Mouse (Mus musculus): ENCODE results near the gene Rpl38. TPM values are rescaled to one million over a fixed set of nuclear protein-coding genes. Genes with fewer than 3 reads are reported as not detected.

Gene Rpl38
- polyA plus RNA-seq, 1 experiment from 2014 or later: 926 TPM

DNA sequence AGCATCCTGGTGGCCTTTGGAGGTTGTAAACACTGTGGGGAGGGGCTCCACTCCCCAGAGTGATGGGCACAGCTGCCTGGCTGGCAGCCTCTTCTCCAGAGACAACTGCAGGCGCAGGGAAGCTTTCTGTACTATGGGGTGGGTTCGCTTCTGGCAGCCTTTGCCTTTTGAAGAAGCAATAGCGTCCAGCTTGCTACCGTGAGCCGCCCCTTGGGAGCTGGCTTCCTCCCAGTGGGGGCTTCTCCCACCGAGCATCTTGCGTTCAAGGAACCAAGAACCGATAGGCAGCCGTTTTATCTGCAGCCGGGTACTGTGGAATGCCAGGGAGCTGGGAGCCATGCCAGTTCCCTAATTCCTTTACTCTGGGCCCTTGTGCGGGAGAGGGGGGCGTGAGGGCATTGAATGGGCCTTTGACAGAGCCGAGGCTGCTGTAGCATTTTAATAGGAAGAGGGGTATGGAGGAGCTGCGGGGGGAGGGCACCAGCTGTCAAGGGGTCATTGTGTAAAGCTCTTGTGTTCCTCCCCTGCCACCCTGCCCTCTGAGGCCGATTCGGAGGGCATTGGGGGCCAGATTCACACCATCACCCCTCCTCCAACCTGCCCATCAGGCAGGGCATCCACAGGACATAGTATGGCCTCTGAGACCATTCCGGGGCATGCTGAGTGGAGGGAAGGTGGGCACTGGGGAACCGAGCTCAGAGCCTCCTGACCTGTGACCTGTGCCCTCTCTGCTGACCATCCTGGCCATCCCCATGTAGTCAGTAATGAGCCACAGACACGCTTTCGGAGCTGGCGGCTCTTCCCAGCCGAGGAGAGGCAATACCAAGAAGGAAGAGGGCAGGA lies 36.0 kb downstream of the Rpl38 start:
- no peak overlapping the region for H3K27ac ChIP-seq (ENCODE audit: low read length)
- no peaks in the 10 kb centered on the region for H3K27me3 ChIP-seq (replicated peaks; ENCODE audit: control insufficient read depth, insufficient read depth, low read length)
- 62% methylated on average over 22 of the region's 22 CpGs for WGBS
- no peaks in the 10 kb centered on the region for H3K36me3 ChIP-seq (ENCODE audit: control insufficient read depth, insufficient read depth, low read length)
- no peak overlapping the region for H3K4me3 ChIP-seq (ENCODE audit: low read length)
- H3K4me2 ChIP-seq (ENCODE audit: low read depth, low read length): no peak overlapping the region
- ATAC-seq: peak; percentile 52; the same call in 1 of the 2 replicates
- no peaks in the 10 kb centered on the region for H3K9me3 ChIP-seq (ENCODE audit: control insufficient read depth, low read length)
- H3K4me1 ChIP-seq (ENCODE audit: control insufficient read depth, insufficient read depth, low read length): no peaks in the 10 kb centered on the region
- no peak overlapping the region for H3K9ac ChIP-seq (ENCODE audit: low read depth, low read length)

DNA sequence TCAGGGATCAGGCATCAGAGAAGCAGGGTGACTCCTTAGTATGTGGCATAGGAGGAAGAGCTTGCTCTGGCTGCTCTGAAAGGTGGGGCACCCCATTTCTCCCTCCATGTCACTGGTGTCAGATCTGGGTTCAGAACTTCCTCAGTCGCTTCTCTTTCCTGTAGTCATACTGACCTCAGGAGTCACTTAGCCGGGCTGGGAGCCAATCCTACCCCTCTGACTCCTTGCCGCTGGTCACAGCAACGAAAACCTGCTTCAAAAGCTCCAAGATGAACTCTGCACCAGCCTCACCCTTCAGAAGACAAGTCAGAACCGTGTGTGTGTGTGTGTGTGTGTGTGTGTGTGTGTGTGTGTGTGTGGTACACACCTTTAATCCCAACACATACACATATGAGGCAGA lies 38.0 kb downstream of the Rpl38 start:
- H3K27me3 ChIP-seq (replicated peaks; ENCODE audit: control insufficient read depth, insufficient read depth, low read length): no peaks in the 10 kb centered on the region
- H3K4me1 ChIP-seq (ENCODE audit: control insufficient read depth, insufficient read depth, low read length): no peaks in the 10 kb centered on the region
- 81% methylated on average over 5 of the region's 5 CpGs for WGBS
- no peaks in the 10 kb centered on the region for H3K9me3 ChIP-seq (ENCODE audit: control insufficient read depth, low read length)
- H3K4me2 ChIP-seq (ENCODE audit: low read depth, low read length): no peak overlapping the region
- H3K27ac ChIP-seq (ENCODE audit: low read length): no peak overlapping the region
- no peak for ATAC-seq
- H3K9ac ChIP-seq (ENCODE audit: low read depth, low read length): no peak overlapping the region
- H3K36me3 ChIP-seq (ENCODE audit: control insufficient read depth, insufficient read depth, low read length): no peaks in the 10 kb centered on the region
- H3K4me3 ChIP-seq (ENCODE audit: low read length): no peak overlapping the region

DNA sequence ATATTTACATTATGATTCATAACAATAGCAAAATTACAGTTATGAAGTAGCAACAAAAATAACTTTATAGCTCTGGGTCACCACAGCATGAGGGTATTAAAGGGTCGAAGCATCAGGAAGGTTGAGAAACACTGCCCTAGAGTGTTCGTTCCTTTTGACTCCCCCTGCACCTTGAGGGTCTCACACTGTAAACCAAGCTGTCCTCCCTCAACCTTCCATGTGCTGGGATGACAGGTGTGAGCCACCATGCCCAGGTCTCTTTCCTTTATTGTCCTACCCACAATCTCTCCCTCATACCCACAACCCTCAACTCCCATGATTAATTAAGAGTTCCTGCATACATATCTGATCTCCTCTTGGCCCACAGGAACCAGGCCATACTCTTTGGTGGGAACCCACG lies 43.1 kb downstream of the Rpl38 start:
- H3K27me3 ChIP-seq (replicated peaks; ENCODE audit: control insufficient read depth, insufficient read depth, low read length): no peaks in the 10 kb centered on the region
- no peak overlapping the region for H3K4me2 ChIP-seq (ENCODE audit: low read depth, low read length)
- WGBS: 87% methylated on average over 3 of the region's 3 CpGs
- no peak overlapping the region for H3K9ac ChIP-seq (ENCODE audit: low read depth, low read length)
- no peak for ATAC-seq
- H3K4me1 ChIP-seq (ENCODE audit: control insufficient read depth, insufficient read depth, low read length): no peaks in the 10 kb centered on the region
- H3K36me3 ChIP-seq (ENCODE audit: control insufficient read depth, insufficient read depth, low read length): no peaks in the 10 kb centered on the region
- H3K27ac ChIP-seq (ENCODE audit: low read length): no peak overlapping the region
- H3K4me3 ChIP-seq (ENCODE audit: low read length): no peak overlapping the region
- no peaks in the 10 kb centered on the region for H3K9me3 ChIP-seq (ENCODE audit: control insufficient read depth, low read length)

DNA sequence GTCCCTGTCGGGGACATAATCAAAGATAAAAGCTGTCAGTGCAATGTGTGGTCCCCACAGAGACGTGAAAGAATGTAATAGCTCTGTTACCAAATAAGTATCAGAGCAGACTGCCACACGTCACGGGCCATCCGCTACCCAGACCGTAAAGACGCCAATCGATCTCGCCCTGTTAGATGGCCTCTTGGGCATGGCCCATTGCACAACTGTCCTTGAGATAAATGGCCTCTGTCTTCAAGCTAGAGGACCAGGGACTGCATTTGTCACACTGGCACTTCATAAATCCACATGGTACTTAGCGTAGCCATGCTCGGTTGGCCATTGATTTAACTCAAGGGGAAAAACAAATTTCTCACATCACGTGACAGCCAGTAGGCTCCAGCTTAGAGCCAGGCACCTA lies 43.5 kb downstream of the Rpl38 start:
- WGBS: 76% methylated on average over 12 of the region's 12 CpGs
- H3K27me3 ChIP-seq (replicated peaks; ENCODE audit: control insufficient read depth, insufficient read depth, low read length): no peaks in the 10 kb centered on the region
- H3K9me3 ChIP-seq (ENCODE audit: control insufficient read depth, low read length): no peaks in the 10 kb centered on the region
- H3K36me3 ChIP-seq (ENCODE audit: control insufficient read depth, insufficient read depth, low read length): no peaks in the 10 kb centered on the region
- no peak overlapping the region for H3K9ac ChIP-seq (ENCODE audit: low read depth, low read length)
- no peaks in the 10 kb centered on the region for H3K4me1 ChIP-seq (ENCODE audit: control insufficient read depth, insufficient read depth, low read length)
- no peak overlapping the region for H3K4me2 ChIP-seq (ENCODE audit: low read depth, low read length)
- ATAC-seq: no peak
- H3K4me3 ChIP-seq (ENCODE audit: low read length): no peak overlapping the region
- no peak overlapping the region for H3K27ac ChIP-seq (ENCODE audit: low read length)

DNA sequence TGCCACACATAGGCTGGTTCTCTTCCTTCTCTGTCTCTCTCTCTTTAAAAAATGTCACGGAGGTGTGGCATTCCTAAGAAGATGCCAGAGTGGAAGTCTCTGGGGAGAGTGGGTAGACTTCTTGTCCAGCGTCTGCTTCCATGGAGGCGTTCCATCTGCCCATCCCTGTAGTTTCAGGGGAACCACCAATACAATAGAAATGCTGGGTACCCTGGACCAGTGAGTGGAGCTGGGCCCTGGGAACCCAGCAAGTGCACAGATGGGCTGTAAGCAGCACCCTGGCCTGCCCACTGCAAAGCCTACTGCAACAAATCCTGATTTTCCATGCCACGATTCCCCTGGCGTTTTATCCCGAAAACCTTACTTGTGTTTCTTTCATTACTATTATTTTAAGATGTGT lies 46.2 kb downstream of the Rpl38 start:
- ATAC-seq: no peak

DNA sequence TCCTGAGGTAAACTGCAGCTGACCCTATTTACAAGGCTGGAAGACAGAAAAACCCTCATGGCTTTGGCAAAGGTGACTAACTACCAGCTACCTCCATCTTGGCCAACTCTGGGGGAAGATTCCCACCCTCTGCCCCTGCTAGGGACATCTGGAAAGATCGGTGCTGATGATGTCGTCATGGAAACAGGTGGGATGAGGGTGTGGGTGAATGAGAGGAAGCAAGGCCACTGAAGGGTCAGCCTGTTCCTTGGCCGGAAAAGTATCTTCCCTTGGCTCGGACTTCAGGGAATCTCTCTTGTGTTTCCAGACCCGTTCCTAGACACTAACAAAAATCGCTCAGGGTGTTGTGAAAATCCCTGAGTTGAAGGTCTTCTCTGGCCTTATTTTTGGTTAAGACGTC lies 47.2 kb downstream of the Rpl38 start:
- H3K4me1 ChIP-seq (ENCODE audit: control insufficient read depth, insufficient read depth, low read length): no peaks in the 10 kb centered on the region
- no peaks in the 10 kb centered on the region for H3K9me3 ChIP-seq (ENCODE audit: control insufficient read depth, low read length)
- no peak overlapping the region for H3K27ac ChIP-seq (ENCODE audit: low read length)
- ATAC-seq: no peak
- no peaks in the 10 kb centered on the region for H3K36me3 ChIP-seq (ENCODE audit: control insufficient read depth, insufficient read depth, low read length)
- no peak overlapping the region for H3K4me3 ChIP-seq (ENCODE audit: low read length)
- 68% methylated on average over 7 of the region's 7 CpGs for WGBS
- no peak overlapping the region for H3K9ac ChIP-seq (ENCODE audit: low read depth, low read length)
- no peak overlapping the region for H3K4me2 ChIP-seq (ENCODE audit: low read depth, low read length)
- no peaks in the 10 kb centered on the region for H3K27me3 ChIP-seq (replicated peaks; ENCODE audit: control insufficient read depth, insufficient read depth, low read length)

More for the DNA sequence above, 46.2 kb downstream of the Rpl38 start:
- H3K36me3 ChIP-seq (ENCODE audit: control insufficient read depth, insufficient read depth, low read length): no peaks in the 10 kb centered on the region
- no peak overlapping the region for H3K4me2 ChIP-seq (ENCODE audit: low read depth, low read length)
- H3K27ac ChIP-seq (ENCODE audit: low read length): no peak overlapping the region
- 90% methylated on average over 6 of the region's 6 CpGs for WGBS
- H3K4me1 ChIP-seq (ENCODE audit: control insufficient read depth, insufficient read depth, low read length): no peaks in the 10 kb centered on the region
- no peak overlapping the region for H3K9ac ChIP-seq (ENCODE audit: low read depth, low read length)
- no peak overlapping the region for H3K4me3 ChIP-seq (ENCODE audit: low read length)
- no peaks in the 10 kb centered on the region for H3K9me3 ChIP-seq (ENCODE audit: control insufficient read depth, low read length)
- no peaks in the 10 kb centered on the region for H3K27me3 ChIP-seq (replicated peaks; ENCODE audit: control insufficient read depth, insufficient read depth, low read length)

DNA sequence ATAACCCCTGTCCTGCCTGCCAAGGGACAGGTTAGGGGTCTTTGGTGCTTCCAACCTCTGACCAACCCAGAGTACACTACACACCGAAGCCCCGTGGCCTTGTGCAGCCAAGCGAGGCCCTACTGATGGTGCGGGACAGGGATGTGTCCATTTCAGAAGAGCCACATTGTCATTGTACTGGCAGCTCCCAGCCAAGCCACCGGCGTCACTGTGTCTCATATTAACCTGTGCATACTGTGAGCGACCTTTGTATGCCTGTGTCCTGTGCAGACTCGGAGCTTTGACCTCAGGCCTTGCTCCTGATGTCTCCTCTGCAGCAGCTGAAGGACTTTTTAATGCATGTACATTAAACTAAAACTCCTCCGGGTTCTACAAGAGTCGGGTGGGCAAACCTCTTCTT lies 52.2 kb downstream of the Rpl38 start:
- H3K27ac ChIP-seq (ENCODE audit: low read length): no peak overlapping the region
- no peak overlapping the region for H3K4me2 ChIP-seq (ENCODE audit: low read depth, low read length)
- H3K4me1 ChIP-seq (ENCODE audit: control insufficient read depth, insufficient read depth, low read length): no peaks in the 10 kb centered on the region
- H3K27me3 ChIP-seq (replicated peaks; ENCODE audit: control insufficient read depth, insufficient read depth, low read length): no peaks in the 10 kb centered on the region
- H3K9me3 ChIP-seq (ENCODE audit: control insufficient read depth, low read length): 0 out of 2 replicates have a peak, but pooled peaks cover 4% of the 10 kb centered on the region
- no peak for ATAC-seq
- H3K4me3 ChIP-seq (ENCODE audit: low read length): no peak overlapping the region
- WGBS: 88% methylated on average over 10 of the region's 10 CpGs
- no peaks in the 10 kb centered on the region for H3K36me3 ChIP-seq (ENCODE audit: control insufficient read depth, insufficient read depth, low read length)
- no peak overlapping the region for H3K9ac ChIP-seq (ENCODE audit: low read depth, low read length)

Other genes with a start within 250 kb of the Rpl38 start
- 39.1 and 48.3 TPM in 2 replicates for gene Ttyh2, start 6.9 kb downstream of the Rpl38 start, polyA plus RNA-seq (2015; fragmentation: Nextera tagmentation; extraction: Ambion mirVana)
- gene Dnaic2, start 58.9 kb downstream of the Rpl38 start, polyA plus RNA-seq (2015; fragmentation: Nextera tagmentation; extraction: Ambion mirVana): 0.39 and 0.50 TPM in 2 replicates
- 0.15 and 0.51 TPM in 2 replicates for gene Kif19a, start 96.9 kb downstream of the Rpl38 start, polyA plus RNA-seq (2015; fragmentation: Nextera tagmentation; extraction: Ambion mirVana)
- gene Btbd17, start 127.4 kb downstream of the Rpl38 start, polyA plus RNA-seq (2015; fragmentation: Nextera tagmentation; extraction: Ambion mirVana): 0.71 and 0.87 TPM in 2 replicates
- 0.20 and 0.43 TPM in 2 replicates for gene Gpr142, start 130.4 kb downstream of the Rpl38 start, polyA plus RNA-seq (2015; fragmentation: Nextera tagmentation; extraction: Ambion mirVana)
- 10.5 and 10.9 TPM in 2 replicates for gene Gprc5c, start 182.6 kb downstream of the Rpl38 start, polyA plus RNA-seq (2015; fragmentation: Nextera tagmentation; extraction: Ambion mirVana)
- gene Cd300a, start 221.5 kb downstream of the Rpl38 start, polyA plus RNA-seq (2015; fragmentation: Nextera tagmentation; extraction: Ambion mirVana): 2.5 and 2.6 TPM in 2 replicates

All from intestine, embryonic 16.5 days (tissue).